Mouse (Mus musculus): ENCODE data around the gene Eno1.

- no peak for TF ChIP-seq CTCF (IDR thresholded peaks at IDR 0.05; ENCODE audit: low read depth, low read length)
- TF ChIP-seq POLR2AphosphoS5 (IDR thresholded peaks at IDR 0.05; ENCODE audit: insufficient replicate concordance, low read depth, low read length), result no peak
- no peak for TF ChIP-seq TAL1 (conservative IDR thresholded peaks at IDR 0.05; ENCODE audit: low read depth, low read length)
- no peak for TF ChIP-seq GATA1 (IDR thresholded peaks at IDR 0.05; ENCODE audit: borderline replicate concordance, low read length)
- TF ChIP-seq GATA2 (IDR thresholded peaks at IDR 0.05; ENCODE audit: borderline replicate concordance, low read depth, low read length), result no peak
Measured at GRCm38 (mm10) chr4:150269679-150270078, 33.2 kb downstream of the Eno1 start.

Measured in G1E (cell line).